Mouse (Mus musculus): Measurements from ENCODE around the gene Spaca6.

Gene Spaca6

DNA sequence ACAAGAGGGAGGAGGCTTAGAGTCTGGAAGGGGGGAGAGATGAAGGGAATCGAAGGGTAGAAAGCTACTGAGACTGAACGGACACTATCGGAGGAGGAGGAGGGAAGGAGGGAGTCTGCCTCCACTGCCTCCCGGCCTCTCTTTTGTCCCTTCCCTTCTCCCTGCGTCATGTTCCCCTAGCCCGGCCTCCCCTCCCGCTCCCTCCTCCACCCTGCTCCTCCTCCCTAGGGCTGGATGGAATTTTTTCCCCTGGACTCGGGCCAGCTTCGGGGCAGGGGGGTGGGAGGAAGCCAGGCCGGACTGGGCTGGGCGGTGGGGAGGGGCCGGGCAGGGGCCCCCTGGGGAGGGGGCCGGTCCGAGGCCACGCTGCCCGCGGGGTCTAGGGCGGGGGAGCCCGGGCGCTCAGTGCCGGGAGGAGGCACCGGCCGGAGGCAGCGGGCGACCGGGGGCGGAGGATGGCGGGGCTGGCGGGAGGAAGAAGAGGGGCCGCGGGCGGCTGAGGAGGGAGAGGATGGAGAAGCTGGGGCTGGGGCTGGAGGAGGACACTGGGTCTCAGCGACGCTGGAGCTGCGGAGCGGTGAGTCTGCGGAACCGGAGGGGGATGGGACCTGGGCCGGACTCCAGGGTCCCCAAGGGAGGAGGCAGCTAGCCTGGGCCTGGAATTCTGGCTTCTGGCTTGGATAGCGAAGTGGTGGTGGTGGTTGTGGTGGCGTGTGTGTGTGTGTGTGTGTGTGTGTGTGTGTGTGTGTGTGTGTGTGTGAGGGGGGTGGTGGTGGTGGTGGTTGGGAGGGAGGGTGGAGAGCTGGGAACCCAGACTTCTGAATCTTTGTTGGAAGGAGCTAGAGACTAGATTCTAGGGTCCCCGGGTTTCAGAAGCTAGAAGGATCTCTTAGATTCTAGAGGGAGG, at the start of gene Spaca6:
TSS of gene Spaca6 (plus strand) at position 408 of the 907 bp plus-strand sequence.
- DNase-seq (ENCODE audit: low spot score) = peak; percentile 94

DNA sequence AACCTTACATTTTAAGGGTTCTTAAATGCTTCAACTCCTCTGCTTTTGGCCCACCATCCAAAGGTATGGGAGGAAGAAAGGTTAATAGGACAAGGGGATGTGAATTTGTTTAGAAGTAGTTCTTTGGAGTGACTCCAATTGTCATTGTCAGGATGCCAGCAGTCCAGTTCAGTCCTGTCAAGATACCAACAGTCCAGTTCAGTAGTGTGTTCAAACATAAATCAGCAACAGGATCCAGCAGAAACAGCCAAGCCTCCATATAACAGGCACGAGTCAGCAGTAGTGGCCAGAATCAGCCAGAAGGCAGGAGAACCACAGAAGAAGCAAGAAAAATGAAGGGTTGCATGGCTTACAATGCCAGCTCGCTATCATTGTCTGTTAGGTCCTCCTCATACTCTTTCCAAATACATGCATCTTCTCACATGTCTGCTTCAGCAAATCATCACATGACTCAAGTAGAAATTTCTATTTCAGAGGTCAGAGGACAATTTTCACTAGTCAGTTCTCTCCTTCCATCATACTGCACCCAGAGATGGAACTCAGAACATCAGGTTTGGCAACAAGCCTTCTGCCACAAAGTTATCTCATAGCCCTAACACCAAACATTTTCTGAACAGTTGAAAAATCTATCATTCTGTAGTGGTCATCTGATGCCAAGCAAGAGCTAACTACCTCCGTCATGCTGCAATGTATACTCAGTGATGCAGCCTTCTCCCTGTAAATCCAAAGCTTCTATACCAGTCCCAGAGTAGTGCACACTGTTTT, 35.9 kb upstream of the Spaca6 start:
- no peak for DNase-seq (ENCODE audit: low spot score)

DNA sequence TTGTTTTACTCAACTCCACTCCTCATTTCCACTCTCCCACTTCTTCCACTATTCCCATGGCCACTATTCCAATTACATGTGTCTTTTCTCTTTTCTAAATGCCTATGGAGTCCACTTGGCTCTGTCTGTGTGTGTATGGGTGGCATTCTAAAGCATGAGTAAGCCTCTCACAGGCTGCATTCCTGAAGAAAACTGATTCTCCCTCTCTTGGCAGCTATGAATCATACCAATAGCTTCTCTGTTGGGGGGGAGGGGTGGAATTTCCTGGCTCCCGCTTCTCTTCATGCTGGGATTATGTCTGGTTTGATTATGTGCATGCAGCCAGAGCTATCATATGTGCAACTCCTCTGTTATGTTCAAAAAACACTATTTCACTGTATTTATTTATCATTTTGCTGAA, 34.4 kb upstream of the Spaca6 start:
- DNase-seq (ENCODE audit: low spot score) = peak; percentile 33

DNA sequence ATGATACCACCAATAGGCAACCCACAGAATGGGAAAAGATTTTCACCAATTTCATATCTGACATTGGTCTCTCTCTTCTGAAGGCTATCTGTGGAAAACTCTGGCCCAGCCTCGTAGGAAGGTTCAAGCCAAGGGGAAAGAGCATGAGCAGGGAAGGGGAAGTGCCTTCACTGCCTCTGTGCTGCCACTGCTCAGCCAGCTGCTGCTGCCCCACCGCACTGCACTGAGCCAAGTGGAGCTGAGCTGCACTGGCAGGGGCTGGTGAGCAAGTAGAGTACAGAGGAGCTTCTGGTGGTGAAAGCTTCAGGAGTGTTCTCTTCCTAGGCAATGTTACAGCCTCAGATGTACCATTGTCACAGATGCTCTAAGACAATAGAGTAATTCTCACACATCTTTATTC, 31.4 kb upstream of the Spaca6 start:
- DNase-seq (ENCODE audit: low spot score) = no peak

DNA sequence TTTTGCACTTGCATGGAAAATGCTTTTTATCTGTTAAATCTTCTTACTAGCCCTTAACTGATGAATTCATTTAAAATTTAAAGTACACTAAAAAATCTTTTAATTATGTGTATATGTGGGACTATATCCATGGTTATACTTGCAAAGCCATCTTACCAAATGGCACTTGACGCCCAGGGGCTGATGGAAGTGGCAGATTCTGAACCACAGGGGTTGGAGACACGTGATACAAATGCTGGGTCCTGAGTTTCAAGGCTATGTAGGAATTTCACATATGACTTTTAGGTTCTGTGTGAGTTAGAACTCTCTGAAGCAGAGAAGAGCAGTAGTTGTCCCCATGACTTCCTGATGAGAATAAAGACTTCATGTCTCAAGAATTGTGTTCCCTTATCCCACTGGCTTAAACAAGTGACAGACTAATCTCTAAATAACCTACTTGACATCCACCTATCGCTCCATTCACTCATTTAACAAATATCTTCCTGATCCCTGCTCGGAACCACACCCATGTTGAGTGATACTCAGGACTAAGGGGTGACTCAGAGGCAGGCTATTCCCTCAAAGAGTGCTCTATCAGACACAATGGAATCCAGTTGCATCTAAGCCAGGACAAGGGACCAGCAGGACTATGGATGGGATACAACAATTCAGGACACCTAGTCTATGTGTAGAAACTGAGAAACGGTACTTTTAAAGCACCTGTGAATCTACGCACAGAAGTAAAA, 3.2 kb upstream of the Spaca6 start:
- no peak for DNase-seq (ENCODE audit: low spot score)

DNA sequence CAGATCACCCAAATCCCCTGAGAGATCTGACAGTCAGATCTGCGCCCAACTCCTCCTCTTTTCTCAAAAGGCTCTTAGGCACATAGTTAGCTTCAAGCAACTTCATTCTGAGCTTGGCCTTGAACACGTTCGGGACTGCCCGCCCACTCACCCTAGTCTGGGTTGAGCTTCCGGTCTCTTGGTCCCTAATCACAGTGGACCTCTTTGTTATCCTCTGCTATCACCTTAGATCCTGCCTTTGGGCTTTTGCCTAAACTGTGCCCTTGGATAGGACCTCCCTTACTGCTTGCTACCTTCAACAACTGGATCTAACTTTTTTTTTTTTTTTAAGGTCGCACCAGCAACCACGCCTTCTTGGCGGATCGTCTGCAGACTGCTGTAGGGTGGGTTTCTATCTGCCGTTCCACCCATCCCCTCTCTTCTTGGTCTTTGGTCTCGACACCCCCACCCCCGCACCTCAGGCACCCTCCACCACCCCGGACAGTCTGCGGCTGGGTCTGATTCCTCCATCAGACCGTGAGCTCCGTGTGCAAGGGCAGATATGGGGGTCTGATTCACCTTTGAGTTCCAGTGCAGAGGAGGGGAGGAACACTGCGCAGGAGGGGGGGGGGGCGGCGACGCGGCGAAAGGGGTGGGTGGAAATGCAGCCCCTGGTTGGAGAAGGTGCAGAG, 902 bp upstream of the Spaca6 start:
- peak; percentile 77 for DNase-seq (ENCODE audit: low spot score)

DNA sequence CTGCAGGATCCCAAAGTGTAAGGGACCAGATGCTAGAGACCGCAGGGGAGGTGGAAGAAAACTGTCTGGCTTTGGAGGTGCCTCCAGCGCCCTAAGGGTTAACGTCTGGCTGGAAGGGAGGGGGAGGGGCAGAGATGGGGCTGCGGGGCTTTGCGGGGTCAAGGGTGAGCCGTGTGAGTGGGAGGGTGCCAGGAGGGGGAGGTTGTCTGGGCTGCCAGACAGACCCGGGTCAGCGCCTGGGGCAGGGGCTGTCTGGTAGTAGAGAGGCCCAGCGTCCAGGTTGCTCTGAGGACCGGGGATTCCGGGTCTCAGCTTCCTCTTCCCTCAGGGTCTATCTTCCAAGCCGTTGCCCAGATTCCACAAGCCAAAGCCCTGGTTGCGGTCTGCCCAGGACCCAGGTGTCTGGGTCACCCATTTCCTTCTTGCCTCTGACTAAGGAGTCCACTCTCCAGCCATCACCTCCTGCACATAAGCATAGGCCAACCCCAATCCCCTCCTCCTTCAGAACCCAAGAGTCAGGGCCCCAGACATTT, 766 bp downstream of the Spaca6 start:
- peak; percentile 94 for DNase-seq (ENCODE audit: low spot score)

DNA sequence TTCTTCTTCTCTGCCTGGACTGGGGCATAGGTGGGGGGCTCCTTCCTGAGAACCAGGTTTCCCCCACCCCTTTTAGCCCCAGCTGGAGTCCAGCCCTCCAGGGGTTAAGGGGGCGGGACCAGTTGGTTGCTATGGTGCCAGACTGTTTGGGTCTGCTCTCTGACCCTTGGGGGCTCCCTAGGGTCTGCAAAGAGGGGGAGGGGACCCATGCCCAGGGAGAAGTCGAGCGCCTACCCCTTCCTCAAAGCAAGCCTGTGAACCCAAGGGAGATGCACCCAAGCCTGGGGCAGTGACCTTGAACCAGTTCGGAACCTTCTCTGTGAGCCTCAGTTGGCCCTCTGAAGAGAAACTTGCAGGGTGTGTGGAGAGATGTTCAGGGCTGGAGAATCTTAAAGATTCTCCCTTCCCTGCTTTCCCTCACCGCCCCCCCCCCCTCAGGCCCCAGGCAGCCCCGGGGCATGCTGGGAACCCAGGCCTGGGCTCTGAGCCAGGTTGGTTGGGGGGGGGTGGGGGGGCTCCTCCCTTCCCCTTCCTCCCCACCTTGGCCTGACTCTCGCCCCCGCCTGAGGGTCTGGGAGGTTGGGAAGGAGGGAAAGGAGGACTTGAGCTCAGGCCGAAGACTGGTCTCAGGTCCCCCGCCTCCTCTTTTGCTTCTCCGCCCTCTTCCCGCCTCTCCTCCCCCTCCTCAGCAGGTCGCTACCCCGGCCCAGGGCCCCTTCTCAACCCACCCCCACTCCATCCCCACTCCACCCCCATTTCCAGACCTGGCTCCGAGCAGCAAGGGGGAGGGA, 1.4 kb downstream of the Spaca6 start:
- DNase-seq (ENCODE audit: low spot score) = peak; percentile 93

DNA sequence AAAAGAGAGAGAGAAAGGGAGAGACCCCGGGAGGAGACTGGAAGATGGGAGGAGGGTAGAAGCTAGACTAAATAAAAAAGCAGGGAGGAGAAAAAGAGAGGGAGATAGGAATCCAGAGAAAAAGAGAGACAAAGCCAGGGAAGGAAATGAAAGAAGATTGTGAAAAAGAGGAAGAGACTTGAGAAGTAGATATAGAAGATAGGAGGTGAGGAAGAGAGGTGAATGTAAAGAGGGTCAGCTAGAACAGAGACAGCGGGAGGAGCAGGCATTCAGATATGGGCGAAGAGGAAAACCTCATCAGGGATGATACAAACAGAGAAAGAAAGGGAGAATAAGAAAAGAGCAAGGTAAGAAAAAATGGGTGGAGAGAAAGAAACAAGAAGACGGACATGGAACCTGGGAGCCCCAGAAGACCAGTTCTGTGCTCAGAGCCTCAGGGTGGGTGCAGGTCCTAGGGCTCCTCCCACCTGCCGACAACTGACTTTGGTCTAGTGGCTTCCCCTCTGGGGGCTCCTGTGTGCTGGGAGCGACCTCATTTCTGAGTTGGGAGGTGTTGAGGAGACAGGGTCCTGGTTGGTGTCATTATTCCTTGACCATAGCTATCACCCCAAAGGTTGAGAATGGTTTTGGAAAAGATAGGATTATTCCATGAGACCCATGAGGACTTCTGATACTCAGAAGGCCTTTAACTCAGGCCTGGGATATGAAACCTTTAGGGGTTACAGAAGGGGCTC, 2.3 kb downstream of the Spaca6 start:
- DNase-seq (ENCODE audit: low spot score) = no peak

DNA sequence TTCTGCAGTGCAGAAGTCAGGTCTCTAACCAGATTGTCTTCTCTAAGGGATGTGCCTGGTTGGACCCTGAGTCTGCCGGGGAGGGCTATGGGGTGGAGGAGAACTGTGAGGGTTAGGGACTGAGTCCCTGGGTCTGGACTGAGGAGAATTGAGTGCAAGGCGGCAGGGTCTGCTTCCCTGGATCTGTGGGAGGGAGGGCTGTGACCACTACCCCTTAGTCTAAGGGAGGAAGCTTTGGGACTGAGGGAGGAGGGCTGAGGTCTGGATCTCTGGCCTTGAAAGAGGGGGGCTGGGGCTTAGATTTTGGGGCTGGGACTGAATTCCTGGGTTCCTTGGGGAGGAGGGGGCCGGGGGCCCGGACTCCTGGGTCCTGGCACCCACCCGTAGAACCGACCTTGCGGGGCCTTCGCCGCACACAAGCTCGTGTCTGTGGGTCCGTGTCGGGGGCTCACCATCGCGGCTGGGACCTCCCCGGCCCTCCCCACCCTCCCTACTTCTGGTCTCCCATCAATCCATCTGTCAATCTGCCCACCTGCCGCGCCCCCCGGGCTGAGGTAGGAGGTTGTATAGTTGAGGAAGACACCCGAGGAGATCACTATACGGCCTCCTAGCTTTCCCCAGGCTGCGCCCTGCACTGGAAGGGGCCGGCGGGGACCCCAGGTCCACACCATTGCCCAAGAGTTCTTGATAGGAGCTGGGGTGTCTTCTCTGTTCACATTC, 3.0 kb downstream of the Spaca6 start:
- DNase-seq (ENCODE audit: low spot score) = no peak

DNA sequence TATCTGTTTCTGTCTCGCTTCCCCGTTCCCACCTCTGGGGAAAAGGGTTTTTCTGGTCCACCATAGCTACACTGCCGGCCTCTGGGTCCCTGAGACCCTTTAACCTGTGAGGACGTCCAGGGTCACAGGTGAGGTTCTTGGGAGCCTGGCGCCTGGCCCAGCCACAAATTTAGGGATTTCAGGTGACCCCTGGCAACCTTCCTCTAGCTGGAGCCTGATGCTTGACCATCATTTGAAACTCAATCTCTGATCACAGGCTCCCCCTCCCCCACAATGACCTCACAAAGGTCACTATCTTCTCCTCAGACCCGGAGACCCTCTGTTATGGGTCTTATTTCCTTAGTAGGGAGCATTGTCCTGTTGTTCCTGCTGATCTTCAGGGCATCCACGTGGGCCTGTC, 3.8 kb downstream of the Spaca6 start:
- no peak for DNase-seq (ENCODE audit: low spot score)

DNA sequence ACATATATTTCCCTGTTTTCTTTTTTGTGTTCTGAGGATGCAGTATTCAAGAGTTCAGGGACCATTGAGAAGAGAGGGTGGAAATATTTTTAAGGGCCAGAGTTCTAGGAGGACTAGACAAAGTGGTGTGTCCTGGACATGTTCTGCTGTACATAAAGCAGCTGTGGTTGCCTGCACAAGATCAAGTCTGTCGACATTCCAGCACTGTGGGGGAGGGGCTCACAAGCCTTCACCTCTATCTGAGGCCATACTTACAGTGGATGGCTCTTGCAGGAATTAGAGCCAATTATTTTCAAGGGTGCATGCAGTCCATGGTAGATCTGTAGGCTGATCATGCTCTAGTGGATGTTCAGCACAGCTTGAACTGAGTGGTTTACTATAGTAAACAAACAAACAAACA, 7.9 kb downstream of the Spaca6 start:
- peak; percentile 44 for DNase-seq (ENCODE audit: low spot score)

DNA sequence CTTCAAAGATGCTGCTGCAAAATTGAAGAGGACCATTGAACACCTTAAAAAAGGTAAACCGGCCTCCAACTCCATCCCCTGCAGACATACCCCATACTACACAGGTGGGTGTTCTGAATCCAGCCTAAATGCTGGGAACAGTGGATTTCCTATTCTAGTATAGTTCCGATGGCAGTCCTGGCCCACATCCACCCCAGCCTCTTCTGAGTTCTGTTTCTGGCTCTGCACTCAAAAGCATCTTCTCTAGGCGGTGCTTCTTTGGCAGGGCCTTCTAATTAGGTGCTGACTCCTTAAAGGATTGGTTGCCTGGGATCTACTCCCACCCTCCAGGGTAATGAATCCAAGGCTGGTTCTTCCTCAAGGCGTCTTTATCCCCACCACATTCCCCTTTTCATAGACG, 9.1 kb downstream of the Spaca6 start:
- no peak for DNase-seq (ENCODE audit: low spot score)

DNA sequence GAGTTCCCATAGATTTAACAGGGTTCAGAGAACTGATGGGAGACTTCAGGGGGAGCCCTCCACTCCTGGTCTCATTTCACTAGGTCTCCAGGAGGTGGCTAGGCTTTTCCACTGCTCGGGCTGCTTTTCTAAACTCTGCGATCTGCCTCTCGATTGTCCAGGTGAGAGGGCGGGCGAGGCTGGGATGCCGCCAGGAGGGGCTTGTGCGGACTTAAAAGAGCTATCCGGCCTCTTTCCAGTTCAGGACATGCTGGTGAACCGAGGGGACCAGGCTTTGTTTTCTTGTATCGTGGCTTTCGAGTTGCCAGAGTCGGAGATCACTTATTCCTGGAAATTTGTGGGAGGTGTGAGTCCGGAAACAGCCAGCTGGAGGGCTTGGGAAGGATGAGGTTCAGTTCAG, 10.5 kb downstream of the Spaca6 start:
- DNase-seq (ENCODE audit: low spot score) = peak; percentile 37

DNA sequence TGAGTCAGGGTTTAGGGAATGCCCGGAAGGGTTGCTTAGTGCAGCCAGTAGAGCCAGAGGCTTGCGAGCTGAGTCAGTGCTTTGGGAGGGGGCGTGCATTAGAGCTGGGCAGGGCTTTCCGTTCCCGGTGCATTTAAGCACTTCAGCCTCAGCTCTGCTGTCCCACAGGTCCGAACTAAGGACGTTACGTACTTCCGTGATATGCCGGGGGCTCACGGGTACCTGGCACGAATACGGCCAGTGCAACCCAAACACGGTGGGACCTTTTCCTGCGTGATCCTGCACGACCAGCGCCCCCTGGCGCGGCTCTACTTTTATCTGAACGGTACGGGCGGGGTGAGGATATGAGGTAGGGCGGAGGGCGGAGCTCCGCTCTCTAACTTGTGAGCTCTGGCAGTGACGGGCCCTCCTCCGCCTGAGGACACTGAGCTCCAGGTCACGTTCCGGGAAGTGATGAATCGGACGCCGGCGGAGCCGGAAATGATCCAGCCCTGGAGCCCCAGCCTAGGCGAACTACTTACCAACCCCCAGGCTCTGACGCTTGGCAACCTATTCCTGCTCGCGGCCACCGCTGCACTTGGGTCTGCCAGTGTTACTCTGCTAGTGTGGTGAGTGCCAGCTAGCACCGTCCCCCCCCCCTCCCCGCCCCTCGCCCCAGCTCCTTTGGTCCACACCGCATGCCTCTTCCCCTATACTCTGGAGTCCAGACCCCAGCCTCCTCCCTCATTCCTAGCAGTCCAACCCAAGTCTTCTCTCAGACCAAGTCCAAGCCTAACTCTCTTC, 11.2 kb downstream of the Spaca6 start:
- DNase-seq (ENCODE audit: low spot score) = peak; percentile 95

DNA sequence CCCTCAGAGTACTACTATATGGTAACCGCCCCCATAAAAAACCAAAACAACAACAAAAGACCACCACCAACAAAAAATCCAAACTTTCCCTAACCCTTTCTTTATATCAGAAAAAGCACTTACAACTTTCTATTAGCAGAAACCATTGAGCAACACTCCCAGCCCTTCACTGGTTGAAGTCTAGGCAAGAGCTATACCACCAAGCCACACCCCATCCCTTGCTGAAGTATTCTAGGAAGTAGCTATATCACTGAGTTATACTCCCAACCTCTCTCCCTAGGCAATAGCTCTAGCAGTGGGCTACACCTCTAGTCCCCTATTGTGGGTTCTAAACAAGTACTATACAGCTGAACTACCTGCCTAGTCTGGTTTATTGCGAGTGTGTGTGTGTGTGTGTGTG, 12.3 kb downstream of the Spaca6 start:
- DNase-seq (ENCODE audit: low spot score) = no peak

DNA sequence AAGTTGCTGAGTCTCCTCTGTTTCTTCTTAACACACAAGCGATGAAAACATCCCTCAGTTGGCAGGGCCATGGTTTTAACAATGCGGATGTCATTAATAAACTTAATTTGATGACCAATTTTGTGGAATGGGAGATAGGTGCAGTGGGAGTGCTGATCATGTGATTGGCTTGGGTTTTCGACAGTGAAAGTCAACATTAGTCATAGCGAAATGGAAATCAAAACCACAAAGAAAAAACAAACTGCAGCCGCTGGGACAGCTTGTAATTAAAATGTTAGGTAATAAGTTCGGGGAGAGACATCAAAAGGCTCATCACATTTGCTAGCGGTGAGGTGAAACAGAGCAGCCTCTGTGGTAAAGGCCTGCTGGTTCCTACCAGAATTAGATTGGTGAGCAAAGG, 13.8 kb downstream of the Spaca6 start:
- no peak for DNase-seq (ENCODE audit: low spot score)

DNA sequence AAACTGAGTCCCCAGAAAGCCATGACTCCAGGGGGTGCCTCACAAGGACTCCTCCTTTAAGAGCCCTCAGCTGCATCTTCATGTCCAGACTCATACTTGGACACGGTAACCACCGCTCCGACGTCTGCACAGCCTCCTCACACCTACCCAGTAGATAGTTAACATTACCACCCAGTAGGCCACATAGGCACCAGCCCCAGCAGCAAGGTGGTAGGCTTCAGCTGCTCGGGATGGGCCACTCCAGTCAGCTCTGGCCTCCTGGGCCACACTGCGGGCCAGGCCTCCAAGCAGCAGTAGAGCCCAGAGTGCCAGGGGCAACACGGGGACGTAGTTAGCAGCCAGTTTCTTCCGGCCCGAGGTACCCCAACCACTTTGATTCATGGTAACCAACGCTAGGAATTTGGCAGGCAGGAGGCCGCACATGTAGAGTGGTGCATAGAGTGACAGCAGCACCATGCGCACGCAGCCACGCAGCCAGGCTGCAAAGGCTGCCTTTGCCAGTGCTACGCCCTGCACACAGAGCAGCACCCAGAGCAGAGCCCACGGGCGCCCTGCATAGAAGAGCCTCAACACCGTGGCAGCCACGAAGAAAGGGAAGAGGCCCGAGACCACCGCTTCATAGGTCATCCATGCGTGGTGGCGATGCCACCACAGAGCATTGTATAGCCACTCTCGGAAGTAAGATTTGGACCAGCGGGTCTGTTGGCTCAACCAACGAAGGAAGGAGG, 16.7 kb downstream of the Spaca6 start:
- DNase-seq (ENCODE audit: low spot score) = no peak
